Mouse (Mus musculus) erythroblast, embryonic 14.5 days (primary cell): ENCODE measurements around the gene Iqschfp.

Source experiments
- GATA1 ChIP-seq: IDR thresholded peaks from 2 replicates; pipeline ENCODE4 v1.6.1; 2012; ENCODE audit warnings: low read length, inconsistent platforms, mixed read lengths
- TAL1 ChIP-seq: IDR thresholded peaks from 3 replicates; pipeline ENCODE4 v1.6.1; 2012; ENCODE audit warnings: low read length, inconsistent platforms, mixed read lengths

GRCm38 (mm10) chr3:68531908-68532307 lies 639.9 kb downstream of the Iqschfp start:
- no peak for TF ChIP-seq GATA1
- TF ChIP-seq TAL1, result no peak
